8 mouse cellular contexts compared by ENCODE assay signal in the genomic region with DNA sequence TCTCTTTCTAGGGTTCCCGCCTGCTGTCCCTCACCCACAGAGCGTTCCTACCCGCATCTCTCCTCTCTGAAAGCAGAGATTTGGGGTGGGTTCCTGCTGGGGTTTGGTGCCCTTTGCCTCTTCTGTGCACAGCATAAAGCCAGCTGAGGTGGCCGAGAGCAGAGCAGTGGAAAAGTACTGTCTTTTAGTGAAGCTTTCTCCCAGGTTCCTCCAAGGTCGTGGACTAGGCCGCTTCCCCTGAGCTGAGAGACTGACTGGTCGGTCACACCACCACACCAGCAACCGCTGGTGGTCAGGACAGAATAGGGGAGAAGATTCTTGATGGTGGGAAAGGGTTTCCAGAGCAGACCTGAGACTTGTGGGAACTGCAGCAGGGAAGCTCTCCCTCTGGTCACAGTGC. TPM values are rescaled to one million over a fixed set of nuclear protein-coding genes. Genes with fewer than 3 reads are reported as not detected.
DNase-seq lines count a peak whose midpoint lies in the region; ATAC-seq lines count a peak whose summit lies in the region.

No protein-coding gene starts in this region.

- H3K27me3 ChIP-seq in liver, embryonic 12.5 days (replicated peaks) = peaks cover 91% of the 10 kb centered on the region
- peaks cover 72% of the 10 kb centered on the region for H3K27me3 ChIP-seq in intestine, embryonic 14.5 days (replicated peaks; ENCODE audit: control insufficient read depth, insufficient read depth, low read length)
- H3K27me3 ChIP-seq in neural tube, embryonic 15.5 days (replicated peaks) = peaks cover 84% of the 10 kb centered on the region

- peaks cover 4% of the 10 kb centered on the region; the same call in 1 of the 2 replicates for H3K4me1 ChIP-seq in liver, embryonic 12.5 days
- peaks cover 6% of the 10 kb centered on the region; the same call in 1 of the 2 replicates for H3K4me1 ChIP-seq in intestine, embryonic 14.5 days (replicated peaks; ENCODE audit: control insufficient read depth, insufficient read depth, low read length)
- peaks cover 34% of the 10 kb centered on the region for H3K4me1 ChIP-seq in neural tube, embryonic 15.5 days

- no peaks in the 10 kb centered on the region for H3K9me3 ChIP-seq in liver, embryonic 12.5 days (replicated peaks)
- no peaks in the 10 kb centered on the region for H3K9me3 ChIP-seq in intestine, embryonic 14.5 days (ENCODE audit: control insufficient read depth, low read length)
- H3K9me3 ChIP-seq in neural tube, embryonic 15.5 days (replicated peaks) = no peaks in the 10 kb centered on the region

- H3K4me2 ChIP-seq in liver, embryonic 12.5 days = peak overlapping the region; percentile 52; the same call in 1 of the 2 replicates
- peak overlapping the region; percentile 50 for H3K4me2 ChIP-seq in intestine, embryonic 14.5 days (ENCODE audit: low read length)
- H3K4me2 ChIP-seq in neural tube, embryonic 15.5 days = peak overlapping the region; percentile 92

- no peak overlapping the region for H3K27ac ChIP-seq in liver, embryonic 12.5 days
- H3K27ac ChIP-seq in intestine, embryonic 14.5 days (ENCODE audit: low read depth) = no peak overlapping the region
- no peak overlapping the region for H3K27ac ChIP-seq in neural tube, embryonic 15.5 days (replicated peaks)

- no peak for ATAC-seq in liver, embryonic 12.5 days
- ATAC-seq in intestine, embryonic 14.5 days (replicated peaks; ENCODE audit: low FRiP score, low TSS enrichment, low read depth) = no peak
- ATAC-seq in neural tube, embryonic 15.5 days (ENCODE audit: low FRiP score) = no peak

- H3K36me3 ChIP-seq in liver, embryonic 12.5 days = no peaks in the 10 kb centered on the region
- no peaks in the 10 kb centered on the region for H3K36me3 ChIP-seq in intestine, embryonic 14.5 days (ENCODE audit: control insufficient read depth, insufficient read depth, low read length)
- no peaks in the 10 kb centered on the region for H3K36me3 ChIP-seq in neural tube, embryonic 15.5 days

- DNase-seq in adrenal gland, adult (ENCODE audit: inconsistent age in 2 of 2, low spot score in 1 of 2) = peak; percentile 58 to 82
- DNase-seq in adrenal gland, adult 18-20 months (ENCODE audit: low spot score in 2 of 2) = no peak
- no peak for DNase-seq in liver
- DNase-seq in intestine, embryonic 14.5 days (ENCODE audit: low spot score) = no peak
- DNase-seq in Muller cell, postnatal 12 days (ENCODE audit: inconsistent ontology term) = no peak
- no peak for DNase-seq in layer of hippocampus, adult 9-10 months (ENCODE audit: low spot score)

- H3K4me3 ChIP-seq in liver, embryonic 12.5 days = no peak overlapping the region; the same call in 1 of the 2 replicates
- H3K4me3 ChIP-seq in intestine, embryonic 14.5 days (ENCODE audit: low read depth, low read length) = 0 out of 2 replicates have a peak overlapping the region, but pooled peaks have one; percentile 29
- peak overlapping the region; percentile 58 for H3K4me3 ChIP-seq in neural tube, embryonic 15.5 days (replicated peaks)

- no peak overlapping the region for H3K9ac ChIP-seq in liver, embryonic 12.5 days
- no peak overlapping the region for H3K9ac ChIP-seq in intestine, embryonic 14.5 days (ENCODE audit: low read length)
- peak overlapping the region; percentile 21; the same call in 1 of the 2 replicates for H3K9ac ChIP-seq in neural tube, embryonic 15.5 days (replicated peaks)

- WGBS in liver, embryonic 12.5 days (ENCODE audit: insufficient replicate concordance) = 11% methylated on average over 8 of the region's 8 CpGs
- WGBS in intestine, embryonic 14.5 days = 8% methylated on average over 8 of the region's 8 CpGs
- WGBS in neural tube, embryonic 15.5 days = 4% methylated on average over 8 of the region's 8 CpGs

RNA-seq across cellular contexts. Expression of a gene that starts 0.4 kb away (rescaled TPM):
- 1 to 10 TPM; 1.6 to 2.2 TPM for total RNA-seq in adrenal gland, adult 18-20 months (2021)
- polyA plus RNA-seq in liver, embryonic 12.5 days (2016; fragmentation: Nextera tagmentation; extraction: Ambion mirVana) = not detected in 2 replicates
- 0.07 TPM in 2 replicates for polyA plus RNA-seq in intestine, embryonic 14.5 days (2014; fragmentation: Nextera tagmentation; extraction: Ambion mirVana)
- polyA plus RNA-seq in neural tube, embryonic 15.5 days (2015; fragmentation: Nextera tagmentation; extraction: Ambion mirVana) = 13.9 and 14.3 TPM in 2 replicates

RNA-seq across cellular contexts. Expression of a gene that starts 28.9 kb away (rescaled TPM):
- total RNA-seq in adrenal gland, adult 18-20 months (2021) = 10 to 100 TPM in 1 of 2 experiments, 1 to 10 TPM in 1; 8.9 to 10.0 TPM
- polyA plus RNA-seq in liver, embryonic 12.5 days (2016; fragmentation: Nextera tagmentation; extraction: Ambion mirVana) = 5.1 and 5.8 TPM in 2 replicates
- polyA plus RNA-seq in intestine, embryonic 14.5 days (2014; fragmentation: Nextera tagmentation; extraction: Ambion mirVana) = 12.3 and 17.5 TPM in 2 replicates
- polyA plus RNA-seq in neural tube, embryonic 15.5 days (2015; fragmentation: Nextera tagmentation; extraction: Ambion mirVana) = 10.1 and 11.9 TPM in 2 replicates

RNA-seq across cellular contexts. Expression of a gene that starts 37.8 kb away (rescaled TPM):
- 10 to 100 TPM; 56.3 to 59.3 TPM for total RNA-seq in adrenal gland, adult 18-20 months (2021)
- 9.4 and 10.2 TPM in 2 replicates for polyA plus RNA-seq in liver, embryonic 12.5 days (2016; fragmentation: Nextera tagmentation; extraction: Ambion mirVana)
- polyA plus RNA-seq in intestine, embryonic 14.5 days (2014; fragmentation: Nextera tagmentation; extraction: Ambion mirVana) = 19.4 and 20.1 TPM in 2 replicates
- polyA plus RNA-seq in neural tube, embryonic 15.5 days (2015; fragmentation: Nextera tagmentation; extraction: Ambion mirVana) = 20.0 and 21.8 TPM in 2 replicates

RNA-seq across cellular contexts. Expression of a gene that starts 57.4 kb away (rescaled TPM):
- 10 to 100 TPM; 20.3 to 29.6 TPM for total RNA-seq in adrenal gland, adult 18-20 months (2021)
- 1.3 and 1.4 TPM in 2 replicates for polyA plus RNA-seq in liver, embryonic 12.5 days (2016; fragmentation: Nextera tagmentation; extraction: Ambion mirVana)
- polyA plus RNA-seq in intestine, embryonic 14.5 days (2014; fragmentation: Nextera tagmentation; extraction: Ambion mirVana) = 5.3 and 5.9 TPM in 2 replicates
- 18.9 and 23.1 TPM in 2 replicates for polyA plus RNA-seq in neural tube, embryonic 15.5 days (2015; fragmentation: Nextera tagmentation; extraction: Ambion mirVana)

Comparison
In these comparisons a context has a peak if more than half of its experiments do, and no peak if none do; other contexts are left out.
1. DNase-seq: peak in adrenal gland, adult (2 of 2); none in adrenal gland, adult 18-20 months (0 of 2), liver (single experiment), intestine, embryonic 14.5 days (single experiment), Muller cell, postnatal 12 days (single experiment) and layer of hippocampus, adult 9-10 months (single experiment).
2. RNA of a gene that starts 0.4 kb away (polyA plus RNA-seq): 13.9 to 14.3 TPM in neural tube, embryonic 15.5 days; 0.07 TPM in intestine, embryonic 14.5 days and not detected in liver, embryonic 12.5 days; every median in the first group is over 10 times any median in the second.
3. Peak in every context shown above with its lines, with median percentiles within 50 percentile points of each other: H3K4me2 ChIP-seq.